Mouse (Mus musculus): ENCODE measurements at regions not wholly inside any gene's neighbourhood (a gene's known extent, or its start where the extent isn't known, plus 50 kb on each side); places are given as distances from the start of the nearest gene placed in this dataset.

DNA sequence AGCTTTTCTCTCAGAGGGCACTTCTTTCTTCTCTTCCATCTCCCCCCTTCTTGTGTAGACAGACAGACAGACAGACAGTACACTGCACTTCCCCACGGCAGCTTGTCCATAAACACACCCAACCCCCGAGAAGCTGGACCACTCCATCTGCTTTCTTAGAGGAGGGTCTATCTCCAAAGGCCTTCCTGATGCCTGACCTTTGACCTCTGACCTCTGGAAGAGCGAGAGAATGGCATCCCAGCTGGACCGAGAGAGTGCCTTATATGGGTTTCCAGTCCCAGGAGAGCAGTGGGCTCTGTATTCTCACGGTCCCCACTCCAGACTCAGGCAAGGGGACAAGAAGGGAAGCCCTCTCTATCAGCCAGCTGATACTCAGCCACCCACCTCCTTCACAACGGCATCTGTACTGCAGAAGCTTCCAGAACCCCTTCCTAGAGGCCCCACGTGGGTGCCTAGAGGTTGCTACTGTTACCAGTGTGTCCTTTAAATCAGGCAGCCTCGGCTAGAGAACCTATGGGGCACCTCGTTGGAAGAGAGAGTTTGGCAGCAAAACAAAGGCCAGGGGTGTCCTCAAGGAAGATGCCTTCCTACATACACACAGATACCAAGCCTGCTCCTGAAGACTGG is 54.1 kb upstream of the Foxp4 start:
- TF ChIP-seq POLR2A (IDR thresholded peaks at IDR 0.05; ENCODE audit: low read depth, low read length) (no peak), CTCF (conservative IDR thresholded peaks at IDR 0.05; ENCODE audit: insufficient read depth, insufficient read length, low read depth, low read length) (no peak)

Data from kidney, adult 2 months (tissue).